Mouse (Mus musculus) olfactory bulb, adult 2 months (tissue): Measurements from ENCODE around the gene Gm21974.

Experiments used
- CTCF ChIP-seq: fragments of 200-500 bp; IDR thresholded peaks from 2 replicates; pipeline ENCODE4 v1.5.1; 2012; ENCODE audit warnings: low read depth, mild to moderate bottlenecking, low read length, moderate library complexity; ENCODE audit not compliant: insufficient read depth
- POLR2A ChIP-seq: fragments of 200-500 bp; IDR thresholded peaks from 2 replicates; pipeline ENCODE4 v1.6.1; 2012; ENCODE audit warnings: mild to moderate bottlenecking, low read depth, low read length, moderate library complexity; ENCODE audit not compliant: insufficient read depth

GRCm38 (mm10) chr7:127944614-127945013, 49.4 kb upstream of the Gm21974 start:
- TF ChIP-seq POLR2A: no peak
- no peak for TF ChIP-seq CTCF
